Mouse (Mus musculus) cerebellum, postnatal 14 days (tissue): ENCODE measurements around the gene Resf1.
"Not testable (repeated sequence)": the region's sequence is repeated elsewhere in the genome, so short reads cannot be mapped to it uniquely, and the experiment has no call there.

Experiments
- DNase-seq, 2 experiments: peaks; one replicate each; pipeline ENCODE4 v3.0.0; 2021; ENCODE audit warnings: mixed read lengths in 2 of 2

Resf1 gene

GRCm38 (mm10) chr6:149308956-149309932 is at the start of gene Resf1:
Gene Resf1, plus strand, starts transcription at chr6:149309414.
- DNase-seq = peak; percentile 94 to 95

DNA sequence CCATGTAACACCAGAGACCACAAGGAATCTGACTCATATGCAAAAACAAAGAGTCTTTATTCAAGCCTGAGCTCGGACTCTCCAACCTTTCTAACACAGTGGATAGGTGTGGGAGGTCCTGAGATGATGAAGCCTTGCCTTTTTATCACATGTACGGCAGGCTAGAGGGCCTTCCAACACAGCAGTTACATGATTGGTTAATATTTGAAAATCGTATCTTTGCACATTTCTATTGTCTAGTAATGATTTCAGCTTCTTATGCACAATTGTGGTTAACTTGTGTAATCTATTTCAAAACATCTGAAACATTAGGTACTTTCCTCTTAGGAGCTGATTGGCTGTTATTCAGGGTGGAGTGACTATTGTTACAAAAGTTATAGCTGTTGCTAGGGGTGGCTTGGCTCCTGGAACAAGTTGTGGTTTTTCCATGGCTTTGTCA is 48.4 kb upstream of the Resf1 start:
- DNase-seq = no peak

DNA sequence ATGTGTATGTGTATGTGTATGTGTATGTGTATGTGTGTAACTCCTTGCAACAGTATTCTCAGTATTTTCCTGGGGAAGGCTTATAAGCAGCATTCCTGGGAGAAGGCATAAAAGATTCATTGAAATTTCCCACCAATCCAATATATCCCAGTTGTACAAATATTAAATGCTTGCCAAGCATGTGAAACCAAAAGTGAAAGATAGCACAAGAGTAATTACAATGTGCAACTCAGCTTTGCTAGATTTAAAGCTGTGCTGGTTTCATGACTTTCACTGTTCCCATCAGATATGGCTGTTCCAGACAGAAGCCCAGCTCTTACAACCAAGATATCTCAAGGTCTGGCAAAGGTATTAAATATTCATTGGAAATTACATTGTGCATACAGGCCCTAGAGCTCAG is 41.3 kb upstream of the Resf1 start:
- DNase-seq = no peak

DNA sequence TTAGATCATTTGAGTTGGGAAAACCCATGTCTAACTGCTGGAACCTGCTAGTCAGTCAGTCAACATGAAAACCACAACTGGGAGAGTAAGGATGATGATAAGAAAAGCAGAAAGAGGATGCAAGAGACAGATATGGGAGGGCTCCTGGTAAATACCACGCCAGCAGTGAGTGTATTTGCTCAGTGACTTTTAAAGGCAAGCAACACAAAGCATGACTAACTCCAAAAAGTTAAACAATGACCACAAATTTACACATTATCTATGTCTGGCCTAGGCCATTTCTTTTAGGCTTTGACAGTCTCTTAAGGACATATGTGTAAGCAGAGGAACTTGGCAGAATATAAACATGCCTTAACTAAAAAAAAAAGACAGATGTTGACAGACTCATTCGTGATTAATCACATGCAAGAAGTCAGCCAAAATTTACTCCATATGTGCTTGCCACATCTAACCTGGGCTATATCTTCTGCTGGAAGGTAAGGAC is 30.9 kb upstream of the Resf1 start:
- DNase-seq = no peak

DNA sequence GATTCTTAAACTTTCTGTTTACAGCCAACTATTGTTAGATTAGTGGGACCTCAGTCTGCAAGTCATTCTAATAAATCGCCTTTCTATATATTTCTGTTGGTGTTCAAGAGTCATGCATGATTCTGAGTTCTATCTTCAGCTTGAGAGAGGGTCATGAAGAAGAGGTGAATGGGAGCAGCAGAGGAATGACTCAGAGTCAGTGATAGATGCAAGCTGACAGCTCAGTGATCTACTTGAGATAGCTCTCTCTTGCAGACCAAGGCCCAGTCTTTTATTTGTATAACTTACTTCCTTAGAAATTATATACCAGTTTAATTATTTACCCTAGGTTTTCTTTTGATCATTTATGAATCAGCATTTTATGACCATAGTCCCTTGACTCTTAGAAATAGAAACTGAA is 30.3 kb upstream of the Resf1 start:
- DNase-seq = no peak

- no peak for DNase-seq
Measured at GRCm38 (mm10) chr6:149280511-149280910, 28.7 kb upstream of the Resf1 start.

DNA sequence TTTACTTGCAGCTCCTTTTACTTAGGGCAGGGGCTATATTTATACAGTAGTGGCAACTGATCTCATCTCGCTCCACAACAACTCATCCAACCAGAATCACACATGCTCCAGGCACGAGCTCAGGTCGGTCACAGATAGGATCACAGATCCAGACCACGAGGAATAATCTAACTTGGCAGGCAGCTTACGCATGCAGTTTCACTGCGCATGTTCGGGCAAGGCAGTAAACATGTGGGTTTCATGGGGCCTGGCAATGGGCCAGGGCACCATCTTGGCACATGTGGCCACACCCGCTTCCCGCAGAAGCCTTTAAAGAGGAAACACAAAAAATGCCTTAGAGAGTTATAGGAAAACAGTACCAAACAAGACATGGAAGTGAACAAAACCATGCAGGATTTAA is 21.0 kb upstream of the Resf1 start:
- DNase-seq = peak; percentile 24 to 55

- not testable (repeated sequence) for DNase-seq
Measured at GRCm38 (mm10) chr6:149303231-149303630, 6.0 kb upstream of the Resf1 start.

GRCm38 (mm10) chr6:149307092-149307491 is 2.1 kb upstream of the Resf1 start:
- DNase-seq = no peak

DNA sequence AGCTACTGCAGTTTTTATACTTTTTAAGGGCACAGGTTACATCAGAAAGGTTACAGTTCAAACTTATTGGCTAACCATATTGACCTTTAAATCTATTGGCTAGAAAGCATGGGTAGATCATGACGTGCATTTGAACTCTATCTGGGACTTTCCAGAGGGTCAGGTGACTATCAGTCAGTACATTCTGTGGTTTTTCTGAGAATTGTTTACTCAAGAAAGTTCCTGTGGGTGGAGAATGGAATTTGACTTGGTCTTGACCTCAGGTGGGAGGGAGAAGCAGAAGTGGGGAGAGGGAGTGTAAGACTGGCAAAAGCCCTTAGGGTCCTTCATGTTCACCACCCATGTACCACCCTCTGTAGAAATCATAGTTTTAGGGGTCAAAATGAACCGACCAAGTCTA is 1.4 kb upstream of the Resf1 start:
- no peak for DNase-seq

DNA sequence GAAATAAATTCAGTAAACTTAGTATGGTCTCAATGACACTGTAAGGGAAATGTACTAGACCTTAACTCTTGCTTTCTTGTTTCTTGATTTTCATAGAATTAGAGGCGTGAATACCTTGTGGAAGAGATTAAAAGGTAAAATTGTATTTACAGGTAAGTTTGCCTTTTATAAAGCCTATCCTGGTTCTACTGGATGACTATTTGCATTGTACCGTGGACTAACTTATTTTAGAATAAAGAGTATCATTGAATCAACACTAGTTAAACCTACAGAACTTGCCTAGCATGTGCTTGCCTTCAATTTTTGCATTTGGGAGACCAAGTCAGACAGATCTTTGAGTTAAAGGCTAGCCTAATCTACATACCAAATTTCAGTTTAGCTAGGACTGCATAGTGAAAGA is 1.0 kb downstream of the Resf1 start:
- no peak for DNase-seq

DNA sequence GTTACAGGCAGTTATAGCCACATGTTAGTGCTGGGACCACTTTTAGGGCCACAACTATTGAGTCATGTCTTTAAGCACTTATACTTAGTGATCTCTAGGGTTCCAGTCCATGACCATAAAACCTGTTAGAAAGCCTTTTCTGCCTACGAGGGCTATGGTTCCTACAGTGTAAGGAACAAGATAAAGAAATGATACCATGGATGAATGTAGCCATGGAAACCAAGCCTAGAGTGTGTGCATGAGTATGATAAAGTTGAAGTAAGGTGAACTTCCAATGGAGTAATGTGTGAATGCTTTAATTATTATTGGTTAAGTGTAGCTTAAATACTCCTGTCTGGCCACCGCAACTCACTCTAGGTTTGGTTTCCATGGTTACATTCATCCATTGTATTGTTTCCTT is 1.8 kb downstream of the Resf1 start:
- DNase-seq = no peak

DNA sequence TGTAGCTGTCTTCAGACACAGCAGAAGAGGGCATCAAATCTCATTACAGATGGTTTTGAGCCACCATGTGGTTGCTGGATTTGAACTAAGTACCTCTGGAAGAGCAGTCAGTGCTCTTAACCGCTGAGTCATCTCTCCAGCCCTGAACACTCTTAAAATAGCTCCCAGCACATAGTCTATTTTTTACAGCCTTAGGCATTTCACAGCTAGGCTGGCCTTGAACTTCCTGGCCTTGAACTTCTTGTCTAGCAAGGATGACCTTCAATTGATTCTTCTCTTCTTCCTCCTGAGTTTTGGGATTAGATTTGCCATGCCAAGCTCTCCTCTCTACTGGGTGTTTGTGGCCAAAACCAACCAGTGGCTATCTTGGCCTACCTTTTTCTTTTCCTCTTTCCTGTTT is 2.6 kb downstream of the Resf1 start:
- no peak for DNase-seq

DNA sequence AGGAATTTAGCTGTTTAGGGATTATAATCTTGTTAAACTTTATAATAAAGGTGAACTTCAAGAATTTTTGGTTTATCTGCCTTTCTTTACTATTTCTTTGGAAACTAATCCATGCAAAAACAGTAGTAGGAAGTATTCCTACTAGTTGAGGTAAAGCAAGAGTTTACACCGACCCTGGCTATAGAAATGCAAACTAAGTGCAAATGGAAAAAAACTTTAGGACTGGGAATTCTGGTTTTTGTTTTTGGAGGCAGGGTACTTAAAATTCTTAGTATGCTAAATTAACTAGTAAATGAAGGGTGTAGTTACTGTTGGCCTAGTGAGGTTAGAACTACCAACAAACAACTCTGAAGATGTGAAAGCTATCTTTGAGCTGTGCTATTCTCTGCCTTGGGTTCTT is 3.0 kb downstream of the Resf1 start:
- no peak for DNase-seq

DNA sequence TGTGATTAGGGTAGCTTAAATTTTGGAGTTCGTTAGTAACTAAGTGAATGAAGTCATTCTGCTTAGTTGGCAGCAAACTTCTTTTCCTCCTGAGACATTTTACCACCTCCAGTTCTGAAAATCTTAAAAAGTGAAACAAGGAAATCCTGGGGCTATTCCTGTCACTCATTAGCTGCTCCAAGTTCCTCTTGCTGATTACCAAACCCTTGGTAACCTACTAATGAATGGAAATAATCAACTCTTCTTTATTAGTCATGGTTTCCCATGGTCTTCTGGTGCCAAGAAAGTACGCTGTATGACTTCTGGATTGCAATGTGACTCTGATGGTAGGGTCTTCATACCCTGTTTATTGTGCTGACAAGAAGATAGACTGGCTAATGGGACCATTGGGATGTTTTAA is 5.7 kb downstream of the Resf1 start:
- no peak for DNase-seq

DNA sequence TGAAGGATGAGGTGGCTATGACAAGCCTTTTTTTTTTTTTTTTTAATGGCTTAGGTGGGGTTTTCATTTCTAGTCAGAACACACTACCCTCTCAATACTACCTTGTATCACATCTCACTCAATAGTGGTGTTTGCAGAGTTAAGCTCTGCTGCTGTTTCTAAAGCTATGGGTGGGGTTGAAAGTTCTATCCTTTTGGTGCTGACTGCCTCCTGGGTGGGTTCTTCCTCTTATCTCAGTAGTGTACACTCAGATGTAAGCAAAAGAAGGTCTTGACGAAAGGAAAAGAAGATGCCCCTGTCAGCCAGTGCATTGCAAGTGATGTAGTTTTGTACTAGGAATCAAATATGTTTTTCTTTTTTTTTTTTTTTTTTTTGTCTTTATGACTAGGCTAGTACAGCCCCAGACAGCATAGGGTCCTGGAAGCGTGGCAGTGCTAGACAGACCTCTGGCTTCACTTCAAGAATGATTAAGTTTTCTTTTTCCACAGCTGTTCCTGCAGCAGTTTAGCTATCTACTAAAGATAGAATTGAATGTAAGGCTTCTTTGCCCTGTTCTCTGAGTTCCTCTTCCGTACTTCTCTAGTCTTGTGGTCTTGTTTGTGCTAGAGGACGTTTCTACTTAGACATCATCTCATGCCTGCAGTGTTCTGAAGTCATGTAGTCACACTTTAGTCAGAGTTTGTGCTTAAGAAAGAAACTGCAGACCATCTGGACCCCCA is 14.5 kb downstream of the Resf1 start:
- no peak for DNase-seq

DNA sequence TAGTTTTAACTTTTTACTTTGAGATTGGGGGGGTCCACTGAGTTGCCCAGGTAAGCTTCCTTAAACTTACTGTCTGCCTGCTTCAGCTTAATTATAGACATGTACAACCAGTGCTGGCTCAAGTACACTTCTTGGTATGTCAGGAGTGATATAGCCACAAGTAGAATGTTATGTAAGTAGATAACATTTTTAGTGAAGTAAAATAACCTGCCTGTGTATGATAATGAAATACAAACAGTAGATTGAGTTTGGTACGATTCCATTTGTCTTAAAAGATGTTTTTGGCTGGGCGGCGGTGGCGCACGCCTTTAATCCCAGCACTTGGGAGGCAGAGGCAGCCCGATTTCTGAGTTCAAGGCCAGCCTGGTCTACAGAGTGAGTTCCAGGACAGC is 15.0 kb downstream of the Resf1 start:
- DNase-seq = no peak

DNA sequence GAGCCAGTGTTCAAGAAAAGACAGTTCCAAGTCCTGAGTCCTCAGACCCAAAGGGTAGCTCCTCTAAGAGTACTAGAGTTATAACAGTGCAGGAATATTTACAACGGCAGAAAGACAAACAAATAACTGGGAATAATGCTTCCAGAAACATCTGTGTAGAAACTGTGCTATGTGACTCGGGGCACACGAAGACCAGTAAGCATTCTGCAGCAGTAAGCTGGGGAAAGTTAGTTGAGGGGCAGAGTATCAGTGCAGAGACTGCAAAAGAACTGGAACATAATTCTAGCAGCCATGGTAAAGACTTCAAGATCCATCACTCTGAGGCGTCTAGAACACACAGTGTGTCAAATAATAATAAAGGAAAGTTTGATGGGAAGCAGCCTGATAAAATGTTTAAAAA is 19.9 kb downstream of the Resf1 start:
- DNase-seq = no peak

DNA sequence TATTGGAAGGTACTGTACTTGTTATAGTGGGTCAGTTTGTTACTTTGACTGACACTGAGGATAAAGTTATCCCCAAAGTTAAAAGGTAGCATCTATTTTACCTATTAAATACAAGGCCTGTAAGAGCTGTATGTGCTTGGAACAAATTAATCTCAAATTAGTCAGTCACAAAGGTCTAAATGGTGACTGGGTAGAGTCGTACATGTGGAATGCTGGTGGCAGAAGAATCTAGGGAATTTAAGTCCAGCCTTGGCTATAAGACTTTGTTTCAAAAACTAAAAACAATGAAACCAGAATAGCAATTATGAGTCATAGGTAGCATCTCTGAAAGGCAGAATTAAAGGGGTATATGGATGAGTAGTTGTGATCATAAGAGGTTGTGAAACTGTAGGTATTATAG is 21.1 kb downstream of the Resf1 start:
- DNase-seq = no peak

DNA sequence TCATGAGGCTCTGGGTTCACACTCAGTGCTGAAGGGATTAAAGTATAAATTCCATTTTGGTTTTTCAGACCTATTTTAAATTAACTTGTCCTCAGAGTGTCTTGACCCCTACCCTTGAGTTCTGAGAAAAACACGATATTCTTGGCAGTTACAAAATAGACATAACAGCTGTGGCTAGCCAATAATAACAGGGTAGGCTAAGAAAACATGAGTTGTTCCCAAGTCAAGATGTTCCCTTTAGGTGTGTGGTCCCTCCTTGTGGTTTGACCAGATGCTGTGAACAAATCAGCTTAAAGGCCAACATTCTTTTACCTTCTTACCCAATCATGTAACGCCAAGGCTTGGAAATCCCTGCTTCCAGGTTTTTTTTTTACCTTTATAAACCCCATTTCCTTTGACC is 23.8 kb downstream of the Resf1 start:
- no peak for DNase-seq

DNA sequence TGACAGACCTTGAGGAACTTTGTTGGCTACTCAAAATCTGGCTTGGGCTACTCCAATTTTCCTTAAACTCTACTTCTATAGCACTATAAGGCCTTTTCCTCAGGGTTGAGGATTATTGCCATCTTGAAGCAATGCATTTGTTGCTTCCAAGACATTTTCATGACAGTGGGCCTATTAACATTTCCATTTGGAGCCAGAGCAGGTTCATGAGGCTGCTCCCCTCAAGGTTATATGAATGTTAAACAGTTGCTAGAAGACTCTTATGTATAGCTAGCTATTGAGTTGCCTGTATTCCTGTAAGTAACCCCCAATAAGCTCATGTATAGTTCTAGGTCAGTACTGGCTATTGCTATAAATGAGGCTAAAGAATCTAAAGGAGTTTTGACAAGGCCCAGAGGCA is 28.8 kb downstream of the Resf1 start:
- no peak for DNase-seq

- no peak for DNase-seq
Measured at GRCm38 (mm10) chr6:149338622-149339021, 29.4 kb downstream of the Resf1 start.

DNA sequence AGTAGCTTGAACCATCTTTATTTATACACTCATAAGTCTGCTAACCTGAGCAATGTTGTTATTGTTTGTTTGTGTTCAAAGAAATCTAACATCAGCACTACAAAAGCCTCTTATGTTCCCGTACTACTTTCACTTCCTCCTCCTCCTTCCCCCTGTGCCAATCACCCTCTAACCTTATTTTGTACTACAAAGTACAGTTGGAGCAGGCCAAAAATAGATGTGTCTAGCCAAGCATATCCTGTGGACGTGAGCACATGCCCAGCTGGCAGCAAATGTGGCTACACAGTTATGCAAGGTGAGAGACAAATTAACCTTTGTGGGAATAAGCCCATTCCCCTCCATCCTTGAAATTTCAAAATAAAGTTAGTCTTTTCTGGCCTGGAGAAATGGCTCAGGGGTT is 34.6 kb downstream of the Resf1 start:
- peak in 1 of 2 experiments; percentile 11 for DNase-seq

DNA sequence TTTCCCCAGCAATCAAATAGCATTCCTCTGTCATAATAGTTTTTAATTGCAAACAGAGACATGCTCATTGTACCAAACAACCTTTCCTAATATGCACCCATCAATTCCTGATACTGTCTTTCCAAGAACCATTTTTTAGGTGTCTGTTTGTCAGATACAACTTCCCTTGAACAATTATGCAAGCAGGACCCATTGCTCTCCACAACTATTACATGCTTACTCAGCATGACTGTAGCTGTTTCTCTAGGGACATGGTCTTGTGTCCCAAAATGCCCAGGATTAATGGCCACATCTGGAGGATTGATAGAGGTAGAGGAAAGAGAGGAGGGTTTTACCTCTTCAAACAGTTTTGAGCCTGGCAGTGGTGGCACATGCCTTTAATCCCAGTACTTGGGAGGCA is 35.2 kb downstream of the Resf1 start:
- no peak for DNase-seq
